Mouse (Mus musculus) liver, postnatal 0 days (tissue): ENCODE results near the gene Coa3. TPM values are rescaled to one million over a fixed set of nuclear protein-coding genes. Genes with fewer than 3 reads are reported as not detected.

Experiments
- ATAC-seq: fragments of 200-750 bp; cut with Nextera tagmentation; 2 replicates; pipeline ENCODE4 v1.8.0; 2017; ENCODE audit warnings: mild to moderate bottlenecking, moderate library complexity
- DNase-seq: peaks from one replicate; pipeline ENCODE4 v3.0.0-alpha.2; 2016
- H3K27ac ChIP-seq: fragments of 300-500 bp; sonication (generic); 2 replicates; pipeline ENCODE4 v1.5.1; 2014; ENCODE audit warnings: antibody characterized with exemption, moderate library complexity, mild to moderate bottlenecking, low read depth
- H3K27me3 ChIP-seq: fragments of 300-500 bp; sonication (generic); 2 replicates; pipeline ENCODE4 v1.6.1; 2014; ENCODE audit warnings: low read length, control low read depth, mixed read lengths; ENCODE audit not compliant: insufficient read depth
- H3K36me3 ChIP-seq: fragments of 300-500 bp; sonication (generic); replicated peaks from 2 replicates; pipeline ENCODE4 v1.6.1; 2014; ENCODE audit warnings: mild to moderate bottlenecking, control low read depth, low read length, moderate library complexity, mixed read lengths; ENCODE audit not compliant: insufficient read depth
- H3K4me1 ChIP-seq: fragments of 300-500 bp; sonication (generic); 2 replicates; pipeline ENCODE4 v1.6.1; 2014; ENCODE audit warnings: antibody characterized with exemption, mild to moderate bottlenecking, control low read depth; ENCODE audit not compliant: insufficient read depth
- H3K4me2 ChIP-seq: fragments of 300-500 bp; sonication (generic); 2 replicates; pipeline ENCODE4 v1.6.1; 2014; ENCODE audit warnings: low read depth, mild to moderate bottlenecking, low read length, moderate library complexity, mixed read lengths
- H3K4me3 ChIP-seq: fragments of 300-500 bp; sonication (generic); 2 replicates; pipeline ENCODE4 v1.5.1; 2014; ENCODE audit warnings: low read depth, low read length
- H3K9ac ChIP-seq: fragments of 300-500 bp; sonication (generic); replicated peaks from 2 replicates; pipeline ENCODE4 v1.6.1; 2014; ENCODE audit warnings: mild to moderate bottlenecking, moderate library complexity
- H3K9me3 ChIP-seq: fragments of 300-500 bp; sonication (generic); 2 replicates; pipeline ENCODE4 v1.6.1; 2016; ENCODE audit warnings: mild to moderate bottlenecking, control low read depth, low read length, mixed read lengths
- CTCF ChIP-seq: sonication (generic); IDR thresholded peaks from 2 replicates; pipeline ENCODE4 v1.5.1; 2016; ENCODE audit warnings: antibody characterized with exemption, low read depth
- EP300 ChIP-seq: IDR thresholded peaks from 2 replicates; pipeline ENCODE4 v1.6.1; 2016; ENCODE audit warnings: antibody characterized with exemption, low read depth, mild to moderate bottlenecking
- WGBS: fragments of 180-500 bp; shearing (Covaris S2); extraction: QIAGEN DNeasy Blood & Tissue Kit; methylation state at CpG from one replicate; pipeline ENCODE4 v1.1.7; 2014; ENCODE audit not compliant: insufficient replicate concordance; 5-methylcytosine and 5-hydroxymethylcytosine counted together
- polyA plus RNA-seq: library from polyadenylated mRNA; unstranded; fragments of >200 nt; fragmentation: Nextera tagmentation; extraction: Ambion mirVana; gene quantifications from 2 replicates; pipeline ENCODE4 v1.2.1, GENCODE M21; 2015

The Coa3 gene
- polyA plus RNA-seq, 1 experiment from 2014 or later, result 86.6 TPM

GRCm38 (mm10) chr11:101263989-101264280, 15.0 kb downstream of the Coa3 start:
- Histone ChIP-seq H3K27me3 (peaks cover 42% of the 10 kb centered on the region), H3K4me3 (no peak overlapping the region), H3K36me3 (peaks cover 4% of the 10 kb centered on the region), H3K9me3 (no peaks in the 10 kb centered on the region), H3K27ac (no peak overlapping the region), H3K4me1 (peaks cover 40% of the 10 kb centered on the region), H3K4me2 (no peak overlapping the region), H3K9ac (no peak overlapping the region)
- ATAC-seq, result no peak
- no peak for DNase-seq
- TF ChIP-seq EP300 (no peak), CTCF (no peak)
- 46% methylated on average over 3 of the region's 3 CpGs for WGBS

DNA sequence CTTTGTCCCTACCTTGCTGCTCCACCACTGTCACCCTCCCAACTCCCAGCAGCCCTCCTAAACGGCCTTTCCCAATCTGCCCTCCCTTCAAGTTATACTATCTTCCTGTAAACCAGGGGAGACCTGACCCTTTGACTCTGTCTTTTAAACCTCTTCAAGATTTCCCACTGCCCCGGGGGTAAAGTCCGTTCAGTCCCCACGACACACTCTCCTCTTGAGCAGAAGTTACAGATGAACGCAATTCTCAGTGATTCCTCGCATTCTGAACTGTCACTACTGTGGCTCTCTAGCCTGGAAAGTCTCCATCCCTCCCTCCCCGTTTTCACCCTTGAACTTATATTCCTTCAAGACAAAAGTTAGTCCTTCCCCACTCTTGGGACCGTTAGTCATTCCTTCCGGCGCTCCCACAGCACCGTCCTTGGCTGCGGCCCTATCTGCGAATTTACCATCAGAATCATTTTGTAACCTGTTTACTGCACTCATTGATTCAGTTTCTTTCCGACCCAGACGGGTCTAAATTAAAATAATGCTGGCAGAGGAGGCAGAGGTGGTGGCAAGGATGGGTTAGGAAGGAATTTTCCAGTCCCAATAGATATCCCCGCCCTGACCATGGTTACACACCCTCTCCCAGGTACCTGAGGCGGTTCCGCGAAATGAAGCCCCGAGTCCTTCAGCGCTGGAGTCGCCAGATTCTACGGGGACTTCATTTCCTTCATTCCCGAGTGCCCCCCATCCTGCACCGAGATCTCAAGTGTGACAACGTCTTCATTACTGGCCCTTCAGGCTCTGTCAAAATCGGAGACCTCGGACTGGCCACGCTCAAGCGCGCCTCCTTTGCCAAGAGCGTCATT, 15.6 kb downstream of the Coa3 start:
- Histone ChIP-seq H3K9me3 (no peaks in the 10 kb centered on the region), H3K9ac (no peak overlapping the region), H3K36me3 (peaks cover 10% of the 10 kb centered on the region), H3K4me2 (no peak overlapping the region), H3K4me1 (peaks cover 43% of the 10 kb centered on the region), H3K4me3 (no peak overlapping the region), H3K27ac (no peak overlapping the region), H3K27me3 (peaks cover 42% of the 10 kb centered on the region)
- no peak for DNase-seq
- no peak for TF ChIP-seq EP300
- TF ChIP-seq CTCF, result no peak
- WGBS, result 21% methylated on average over 32 of the region's 32 CpGs
- no peak for ATAC-seq

DNA sequence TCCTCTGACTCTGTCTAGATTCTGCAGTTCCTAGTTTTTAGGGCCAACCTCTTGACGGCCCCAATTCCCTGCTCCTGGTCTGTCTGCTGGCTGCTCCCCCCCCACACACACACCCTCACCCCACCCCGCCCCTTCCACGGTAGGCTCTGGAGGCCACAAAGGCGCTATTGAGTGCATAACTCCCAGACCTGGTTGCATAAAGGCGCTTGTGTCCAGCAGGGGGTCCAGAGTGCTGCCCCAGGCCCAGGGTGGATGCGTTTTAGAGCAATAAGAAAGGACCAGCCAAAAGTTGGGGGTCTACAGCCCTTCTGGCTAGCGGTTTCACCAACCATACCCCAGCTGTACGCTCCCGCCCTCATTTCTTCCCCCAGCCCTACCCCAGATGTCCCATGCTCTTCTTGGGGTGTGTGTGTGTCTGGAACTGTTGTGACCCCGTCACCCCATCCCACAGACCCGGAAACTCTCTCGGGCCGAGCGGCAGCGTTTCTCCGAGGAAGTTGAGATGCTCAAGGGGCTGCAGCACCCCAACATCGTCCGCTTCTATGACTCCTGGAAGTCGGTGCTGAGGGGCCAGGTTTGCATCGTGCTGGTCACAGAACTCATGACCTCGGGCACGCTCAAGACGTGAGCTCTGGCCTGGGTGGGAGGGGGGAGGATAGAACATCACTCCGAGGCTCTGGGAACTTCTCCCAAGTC, 16.5 kb downstream of the Coa3 start:
- 0 out of 2 replicates have a peak, but pooled peaks have one; percentile 2 for TF ChIP-seq CTCF
- TF ChIP-seq EP300, result no peak
- WGBS, result 7% methylated on average over 24 of the region's 24 CpGs
- no peak for ATAC-seq

GRCm38 (mm10) chr11:101260826-101261380, 18.0 kb downstream of the Coa3 start:
- peak; percentile 5; the same call in 1 of the 2 replicates for ATAC-seq
- Histone ChIP-seq H3K36me3 (peaks cover 23% of the 10 kb centered on the region), H3K27ac (peak overlapping the region; percentile 72; the same call in 1 of the 2 replicates), H3K4me3 (peak overlapping the region; percentile 64), H3K4me1 (peaks cover 47% of the 10 kb centered on the region), H3K27me3 (peaks cover 39% of the 10 kb centered on the region), H3K9me3 (no peaks in the 10 kb centered on the region), H3K4me2 (peak overlapping the region; percentile 87), H3K9ac (peak overlapping the region; percentile 68)
- DNase-seq, result no peak
- whole genome bisulfite sequencing, result under 1% methylated on average over 30 of the region's 30 CpGs
- no peak for TF ChIP-seq CTCF
- no peak for TF ChIP-seq EP300

More for the DNA sequence above, 16.5 kb downstream of the Coa3 start:
- peaks cover 17% of the 10 kb centered on the region for H3K36me3 ChIP-seq
- DNase-seq, result no peak
- peaks cover 42% of the 10 kb centered on the region for H3K27me3 ChIP-seq
- H3K4me1 ChIP-seq, result peaks cover 43% of the 10 kb centered on the region
- H3K4me3 ChIP-seq, result peak overlapping the region; percentile 64; the same call in 1 of the 2 replicates
- H3K4me2 ChIP-seq, result peak overlapping the region; percentile 87
- no peak overlapping the region for H3K27ac ChIP-seq
- no peak overlapping the region; the same call in 1 of the 2 replicates for H3K9ac ChIP-seq
- H3K9me3 ChIP-seq, result no peaks in the 10 kb centered on the region

GRCm38 (mm10) chr11:101259948-101260825, 18.7 kb downstream of the Coa3 start, which contains the start of gene Wnk4:
Wnk4 (plus strand) TSS chr11:101260567.
- Histone ChIP-seq H3K4me1 (peaks cover 44% of the 10 kb centered on the region), H3K9me3 (no peaks in the 10 kb centered on the region), H3K36me3 (peaks cover 25% of the 10 kb centered on the region), H3K4me2 (peak within 1 kb of the TSS; percentile 87), H3K27me3 (peaks cover 32% of the 10 kb centered on the region), H3K4me3 (peak within 1 kb of the TSS; percentile 64), H3K27ac (peak within 1 kb of the TSS; percentile 72), H3K9ac (peak within 1 kb of the TSS; percentile 68)
- TF ChIP-seq CTCF (no peak), EP300 (peak; percentile 84)
- WGBS, result under 1% methylated on average over 37 of the region's 43 CpGs
- peak; percentile 87 for ATAC-seq
- DNase-seq, result peak; percentile 84
